In the genomic region with DNA sequence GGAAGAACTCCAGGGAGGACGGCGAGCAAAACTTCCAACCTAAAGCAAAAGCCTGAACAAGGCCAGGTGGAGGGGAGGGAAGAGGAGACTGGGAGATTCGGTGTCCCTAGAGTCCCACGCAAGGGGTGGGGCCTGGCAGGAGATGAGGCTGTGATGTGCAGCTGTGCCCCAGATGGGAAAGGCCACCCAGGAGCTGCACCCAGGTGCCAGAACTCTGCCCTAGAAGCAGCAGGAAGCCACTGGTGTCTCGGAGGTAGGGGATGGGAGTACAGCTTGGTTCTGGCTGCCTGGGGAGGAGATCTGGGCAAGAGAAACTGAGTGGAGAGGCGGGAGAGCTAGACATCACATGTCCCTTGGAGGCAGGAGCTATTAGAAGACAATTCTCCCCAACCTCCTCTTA, we compare ENCODE assay signal across 14 mouse cellular contexts. TPM values are rescaled to one million over a fixed set of nuclear protein-coding genes. Genes with fewer than 3 reads are reported as not detected.
A peak's percentile ranks its signal among the peaks of the same experiment; 100 is the strongest.
DNase-seq lines count a peak whose midpoint lies in the region; ATAC-seq and TF ChIP-seq lines count a peak whose summit lies in the region.
"Had no signal": no experiment of that assay in that cellular context is flagged by ENCODE, and none has a peak within 500 bp of the region (broad histone marks: within the 10 kb centered on the region; RNA-seq: fewer than 3 reads in every experiment).

No protein-coding gene starts in this region.

- peak overlapping the region; percentile 50; the same call in 1 of the 2 replicates for H3K27ac ChIP-seq in thymus, adult 2 months (ENCODE audit: control insufficient read depth, insufficient read depth, low read length)
- H3K27ac ChIP-seq: embryonic facial prominence, embryonic 12.5 days; limb, embryonic 13.5 days; liver, embryonic 15.5 days; midbrain, embryonic 12.5 days; stomach, embryonic 15.5 days had no signal

- TF ChIP-seq CTCF in thymus, adult 2 months (IDR thresholded peaks at IDR 0.05; ENCODE audit: borderline replicate concordance, control insufficient read depth, extremely low read depth, insufficient read depth, low read length, poor library complexity) = peak; percentile 34; the same call in 1 of the 2 replicates

- H3K27me3 ChIP-seq in thymus, adult 2 months (ENCODE audit: control insufficient read depth, insufficient read depth, low read length) = no peaks in the 10 kb centered on the region
- H3K27me3 ChIP-seq: limb, embryonic 13.5 days; stomach, embryonic 15.5 days had no signal

- no peak for ATAC-seq in granulocyte monocyte progenitor cell, adult 5-6 weeks (replicated peaks; ENCODE audit: poor library complexity, severe bottlenecking)

- no peak for TF ChIP-seq POLR2A in thymus, adult 2 months (IDR thresholded peaks at IDR 0.05; ENCODE audit: control insufficient read depth, extremely low read depth, insufficient read depth, low read length, poor library complexity)

- no peaks in the 10 kb centered on the region for H3K36me3 ChIP-seq in thymus, adult 2 months (ENCODE audit: control insufficient read depth, insufficient read depth, low read length)
- H3K36me3 ChIP-seq: liver, embryonic 15.5 days had no signal

- no peak overlapping the region for H3K4me3 ChIP-seq in thymus, adult 2 months (ENCODE audit: control insufficient read depth, insufficient read depth, low read length)
- H3K4me3 ChIP-seq: embryonic facial prominence, embryonic 12.5 days; limb, embryonic 13.5 days; liver, embryonic 15.5 days; midbrain, embryonic 12.5 days; stomach, embryonic 15.5 days had no signal

- H3K4me1 ChIP-seq in thymus, adult 2 months (replicated peaks; ENCODE audit: control insufficient read depth, insufficient read depth, low read length) = peaks cover 56% of the 10 kb centered on the region

- peak; percentile 52 to 60 for DNase-seq in cerebellum, adult 18-20 months
- no peak for DNase-seq in cerebellum, adult 11 months
- peak; percentile 20 to 30 for DNase-seq in layer of hippocampus, postnatal 14 days (ENCODE audit: low spot score in 2 of 2)
- no peak for DNase-seq in layer of hippocampus, adult 11-12 months (ENCODE audit: low spot score)
- peak; percentile 71 for DNase-seq in cerebellum, adult 9-10 months
- peak; percentile 80 for DNase-seq in thymus, adult 2 months
- no peak for DNase-seq in lung, postnatal 10 days

- WGBS in thymus, adult 2 months = 18% methylated on average over 6 of the region's 6 CpGs

RNA-seq across cellular contexts. Expression of a gene that starts 3.4 kb away (rescaled TPM):
- 100 to 1,000 TPM; 162 to 166 TPM for total RNA-seq in layer of hippocampus, postnatal 14 days (2021)
- 5.2 and 9.8 TPM in 2 replicates for polyA plus RNA-seq in thymus, adult 2 months (2012; rRNA removed)
- not detected in 2 replicates for total RNA-seq in granulocyte monocyte progenitor cell, adult 5-6 weeks (2014; fragmentation: Nextera tagmentation)
- total RNA-seq in granulocyte monocyte progenitor cell, adult 5-6 weeks (2017) = not detected in 2 replicates

RNA-seq across cellular contexts. Expression of a gene that starts 17.2 kb away (rescaled TPM):
- total RNA-seq in layer of hippocampus, postnatal 14 days (2021) = 1 to 10 TPM; 6.0 to 8.2 TPM
- 20.5 and 26.2 TPM in 2 replicates for polyA plus RNA-seq in thymus, adult 2 months (2012; rRNA removed)
- not detected in 2 replicates for total RNA-seq in granulocyte monocyte progenitor cell, adult 5-6 weeks (2014; fragmentation: Nextera tagmentation)
- total RNA-seq in granulocyte monocyte progenitor cell, adult 5-6 weeks (2017) = not detected in 2 replicates
- polyA plus RNA-seq: activated CD4-positive, CD25-positive, alpha-beta regulatory T cell, adult 4 months had no signal

RNA-seq across cellular contexts. Expression of a gene that starts 42.0 kb away (rescaled TPM):
- under 1 TPM; 0.24 to 0.39 TPM for total RNA-seq in layer of hippocampus, postnatal 14 days (2021)
- 2.5 and 3.5 TPM in 2 replicates for polyA plus RNA-seq in thymus, adult 2 months (2012; rRNA removed)
- 0.51 TPM in 1 of 2 replicates, not detected in the other for total RNA-seq in granulocyte monocyte progenitor cell, adult 5-6 weeks (2014; fragmentation: Nextera tagmentation)
- total RNA-seq in granulocyte monocyte progenitor cell, adult 5-6 weeks (2017) = 2.4 and 3.4 TPM in 2 replicates

Comparison
In these comparisons a context has a peak if more than half of its experiments do, and no peak if none do; other contexts are left out.
1. DNase-seq: peak in cerebellum, adult 18-20 months (2 of 2), layer of hippocampus, postnatal 14 days (2 of 2), cerebellum, adult 9-10 months (single experiment) and thymus, adult 2 months (single experiment); none in cerebellum, adult 11 months (single experiment), layer of hippocampus, adult 11-12 months (single experiment) and lung, postnatal 10 days (single experiment).
2. RNA of a gene that starts 3.4 kb away (total RNA-seq): 162 to 166 TPM in layer of hippocampus, postnatal 14 days; not detected in granulocyte monocyte progenitor cell, adult 5-6 weeks; every median in the first group is over 100 times any median in the second.
3. RNA of a gene that starts 17.2 kb away (total RNA-seq): 6.0 to 8.2 TPM in layer of hippocampus, postnatal 14 days; not detected in granulocyte monocyte progenitor cell, adult 5-6 weeks; every median in the first group is over 4 times any median in the second.